Mouse (Mus musculus): Measurements from ENCODE around the gene Neb. TPM values are rescaled to one million over a fixed set of nuclear protein-coding genes. Genes with fewer than 3 reads are reported as not detected.

Gene Neb
- total RNA-seq, 2 experiments from 2014 or later: 3,675 to 3,755 TPM

GRCm38 (mm10) chr2:52306635-52307034 is 71.6 kb downstream of the Neb start:
- no peak for DNase-seq

DNA sequence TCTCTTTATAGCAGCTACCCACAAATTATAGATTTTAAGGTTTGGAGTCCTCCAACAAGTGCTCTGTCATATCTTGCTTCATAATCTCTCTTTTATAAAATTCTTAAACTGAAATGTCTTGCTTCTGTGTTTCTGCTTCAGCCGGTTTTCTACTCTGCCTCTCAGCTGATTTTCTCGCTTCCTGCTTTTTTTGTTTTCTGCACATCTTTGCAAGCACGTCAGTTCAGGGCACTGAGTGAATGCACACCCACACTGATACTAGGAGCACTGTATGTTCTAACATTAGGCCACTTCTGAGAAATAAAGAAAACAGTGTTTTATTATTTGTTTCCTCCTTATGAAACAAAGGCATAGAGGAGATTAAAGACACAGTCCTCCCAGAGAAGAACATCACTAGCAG is 73.7 kb downstream of the Neb start:
- no peak for DNase-seq

DNA sequence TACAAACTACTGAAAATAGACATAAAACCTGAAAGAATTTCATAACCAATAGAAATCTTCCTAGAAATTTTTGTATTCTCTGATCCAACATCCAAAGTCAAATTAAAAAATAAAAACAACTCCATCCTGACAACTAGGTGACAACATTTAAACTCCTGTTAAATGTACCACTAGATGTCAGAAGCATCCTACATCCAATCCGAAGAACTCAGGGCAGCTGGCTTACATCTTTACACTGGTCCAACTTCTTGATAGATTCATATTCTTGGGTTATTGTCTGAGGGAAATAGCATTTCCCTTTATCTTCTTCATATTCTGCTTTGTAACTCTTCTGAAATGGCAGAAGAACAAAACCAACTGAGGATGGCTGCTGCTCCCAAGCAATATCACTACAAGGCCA is 74.9 kb downstream of the Neb start:
- no peak for DNase-seq

GRCm38 (mm10) chr2:52297969-52298368 is 80.3 kb downstream of the Neb start:
- DNase-seq: no peak

DNA sequence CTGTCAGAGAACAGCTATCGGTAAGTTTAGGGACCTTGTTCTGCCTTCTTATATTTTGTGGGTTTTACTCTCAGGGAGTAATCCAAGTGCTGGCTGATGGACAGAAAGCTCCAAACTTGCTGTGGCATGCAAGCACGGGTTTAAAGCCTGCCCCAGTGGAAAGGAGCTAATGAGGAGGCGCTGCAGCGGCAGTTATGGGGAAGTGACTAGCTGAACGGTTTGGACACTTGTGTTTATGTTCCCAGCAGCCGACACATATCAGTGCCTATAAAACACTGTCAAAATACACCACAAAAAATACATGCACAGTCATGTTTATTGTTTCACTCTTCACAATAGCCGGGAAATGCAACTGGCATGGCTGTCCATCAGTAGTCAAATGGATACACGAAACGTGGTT is 81.5 kb downstream of the Neb start:
- no peak for DNase-seq

GRCm38 (mm10) chr2:52287436-52287835 is 90.8 kb downstream of the Neb start:
- DNase-seq: no peak

DNA sequence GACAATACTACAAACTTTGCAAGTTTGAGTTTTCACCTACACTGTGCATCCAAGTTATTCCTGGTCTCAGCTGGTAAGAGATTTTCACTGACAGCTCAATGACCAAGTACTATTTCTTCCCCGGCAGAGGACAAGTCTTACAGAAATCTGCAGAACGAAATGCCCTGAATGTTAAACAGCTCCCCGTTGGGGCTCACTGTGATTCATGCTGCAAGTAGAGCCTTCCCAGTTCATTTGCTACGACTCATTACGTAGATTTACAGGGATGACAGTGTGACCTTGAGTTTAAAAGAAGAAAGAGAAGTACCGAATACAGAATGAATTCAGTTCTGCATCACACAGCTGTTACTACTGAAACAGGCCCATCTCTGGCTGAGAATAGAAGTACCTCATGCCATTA is 91.9 kb downstream of the Neb start:
- DNase-seq: no peak

GRCm38 (mm10) chr2:52272146-52272545 is 106.1 kb downstream of the Neb start:
- no peak for DNase-seq

GRCm38 (mm10) chr2:52270911-52271310 is 107.4 kb downstream of the Neb start:
- peak; percentile 29 for DNase-seq

DNA sequence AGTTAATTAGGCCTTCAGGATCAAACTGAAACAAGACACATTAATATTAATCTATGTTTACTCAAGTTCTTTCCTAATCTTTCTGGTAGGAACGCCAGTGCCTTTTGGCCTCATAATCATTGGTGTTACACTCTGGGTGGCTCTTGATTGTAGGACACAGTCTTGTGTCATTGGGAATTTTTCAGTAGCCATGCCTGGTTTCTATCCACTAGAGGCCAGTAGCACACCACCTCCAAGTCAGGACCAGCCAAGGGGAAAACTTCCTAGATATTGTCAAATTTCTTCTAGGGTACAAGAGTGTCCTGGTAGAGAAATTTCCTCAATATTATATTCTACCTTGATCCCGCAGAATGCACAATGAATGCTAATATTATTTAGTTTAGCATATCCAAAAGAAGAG is 116.1 kb downstream of the Neb start:
- DNase-seq: no peak

- DNase-seq: no peak
Measured at GRCm38 (mm10) chr2:52252037-52252436, 126.2 kb downstream of the Neb start.

- DNase-seq: no peak
Measured at GRCm38 (mm10) chr2:52248316-52248826, 129.9 kb downstream of the Neb start.

DNA sequence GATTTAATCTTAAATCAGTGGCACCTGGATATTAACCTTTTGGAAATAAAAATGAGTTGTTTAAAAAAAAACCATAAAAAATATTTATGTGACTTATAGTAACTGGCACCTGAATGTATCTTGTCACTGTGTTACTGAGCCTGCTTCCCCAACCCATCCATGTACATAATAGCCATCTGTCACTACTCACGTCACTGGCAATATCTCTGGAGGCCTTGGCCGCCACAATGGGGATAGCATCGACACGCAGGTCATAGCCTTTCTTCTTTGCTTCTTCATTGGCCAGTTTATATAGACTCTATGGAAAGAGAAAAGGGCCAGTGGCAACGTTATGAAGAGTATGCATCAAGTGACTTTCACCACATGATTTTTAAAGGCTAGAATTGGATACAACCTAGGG is 133.2 kb downstream of the Neb start:
- no peak for DNase-seq

DNA sequence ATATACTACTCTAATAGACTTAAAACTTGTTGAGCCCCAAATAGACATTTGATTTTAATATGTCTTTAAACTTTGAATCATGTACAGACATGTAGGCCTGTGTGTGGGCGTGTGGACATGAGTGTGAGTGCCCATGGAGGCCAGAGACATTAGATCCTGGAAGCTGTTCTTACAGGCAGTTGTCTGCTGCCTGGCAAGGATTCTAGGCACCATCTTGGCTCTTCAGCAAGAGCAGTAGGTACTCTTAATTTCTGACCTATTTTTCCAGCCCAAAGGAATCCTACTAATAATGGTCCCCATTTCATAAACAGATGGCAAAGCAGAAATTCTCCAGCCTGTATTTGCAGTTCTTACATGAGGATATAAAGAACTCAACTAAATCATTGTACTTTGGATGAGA is 135.6 kb downstream of the Neb start:
- no peak for DNase-seq

- no peak for DNase-seq
Measured at GRCm38 (mm10) chr2:52237892-52238291, 140.4 kb downstream of the Neb start.

DNA sequence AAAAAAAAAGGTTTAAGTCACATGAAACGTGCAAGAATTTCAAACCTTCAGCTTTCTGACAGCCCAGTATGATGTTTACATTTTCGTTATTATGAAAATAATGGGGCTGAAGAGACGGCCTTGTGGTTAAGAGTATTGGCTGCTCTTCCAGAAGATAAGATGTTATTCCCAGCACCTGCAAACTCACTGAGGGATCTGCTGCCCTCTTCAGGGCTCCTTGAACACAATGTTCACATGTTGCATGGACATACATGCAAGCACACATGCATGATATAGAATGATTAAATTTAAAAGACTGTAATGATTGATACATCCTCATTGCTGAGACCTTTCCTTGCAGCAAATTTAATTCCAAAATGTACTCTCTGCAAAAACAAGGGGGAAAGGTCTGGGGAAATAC is 150.7 kb downstream of the Neb start:
- DNase-seq: no peak

DNA sequence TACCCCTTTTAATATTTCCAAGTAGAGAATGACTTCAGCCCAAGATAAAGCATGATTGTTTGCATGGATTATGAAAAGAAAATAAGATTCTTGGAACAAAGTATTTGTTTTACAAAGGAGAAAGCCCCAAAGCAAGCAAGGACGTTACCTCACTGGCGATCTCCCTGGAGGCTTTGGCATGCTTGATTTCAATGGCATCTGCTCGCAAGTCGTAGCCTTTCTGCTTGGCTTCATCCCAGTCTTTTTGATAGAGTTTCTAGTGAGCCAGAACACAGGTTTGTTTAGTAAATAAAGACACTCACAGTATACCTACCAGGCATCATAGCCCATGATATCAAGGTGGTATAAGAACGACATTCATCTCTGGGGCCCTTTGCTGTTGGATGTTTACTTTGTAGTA is 153.9 kb downstream of the Neb start:
- no peak for DNase-seq

DNA sequence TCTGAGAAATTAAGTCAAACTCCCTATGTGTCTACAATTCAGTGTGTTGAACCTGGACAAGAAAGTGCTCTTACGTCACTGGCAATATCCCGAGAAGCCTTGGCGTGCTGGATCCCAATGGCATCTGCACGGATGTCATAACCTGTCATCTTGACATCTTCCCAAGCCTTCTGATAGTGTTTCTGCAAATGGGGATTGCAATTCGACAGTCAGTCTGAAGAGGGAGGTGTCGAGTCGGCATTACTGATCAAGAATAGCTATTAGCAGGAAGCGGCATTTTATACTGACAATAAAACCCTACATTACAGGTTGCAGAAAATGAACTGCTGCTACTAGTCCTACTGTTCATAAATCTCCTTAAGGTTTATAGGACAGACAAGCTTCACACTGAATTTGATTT is 158.2 kb downstream of the Neb start:
- no peak for DNase-seq

DNA sequence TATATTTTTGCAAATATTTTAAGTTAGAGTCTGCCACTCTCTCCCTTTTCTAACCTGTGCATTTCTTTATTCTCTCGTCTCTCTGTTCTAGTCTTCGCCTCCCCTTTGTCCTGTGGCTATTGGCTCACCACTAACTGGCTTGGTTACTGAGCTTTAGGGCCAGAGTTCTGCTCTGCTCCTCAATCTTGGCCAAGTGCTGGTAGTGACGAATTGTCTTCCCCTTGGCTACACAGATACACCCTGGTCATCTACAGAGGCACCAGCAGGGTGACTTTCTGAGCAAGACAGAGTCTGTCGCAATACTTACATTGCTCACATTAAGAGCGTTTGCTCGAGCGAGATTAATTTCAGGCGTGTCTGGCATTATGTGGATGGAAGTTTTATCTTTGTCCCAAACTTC is 162.3 kb downstream of the Neb start:
- DNase-seq: no peak

- no peak for DNase-seq
Measured at GRCm38 (mm10) chr2:52212561-52212961, 165.7 kb downstream of the Neb start.

GRCm38 (mm10) chr2:52211358-52211899 is 166.8 kb downstream of the Neb start:
- DNase-seq: no peak

DNA sequence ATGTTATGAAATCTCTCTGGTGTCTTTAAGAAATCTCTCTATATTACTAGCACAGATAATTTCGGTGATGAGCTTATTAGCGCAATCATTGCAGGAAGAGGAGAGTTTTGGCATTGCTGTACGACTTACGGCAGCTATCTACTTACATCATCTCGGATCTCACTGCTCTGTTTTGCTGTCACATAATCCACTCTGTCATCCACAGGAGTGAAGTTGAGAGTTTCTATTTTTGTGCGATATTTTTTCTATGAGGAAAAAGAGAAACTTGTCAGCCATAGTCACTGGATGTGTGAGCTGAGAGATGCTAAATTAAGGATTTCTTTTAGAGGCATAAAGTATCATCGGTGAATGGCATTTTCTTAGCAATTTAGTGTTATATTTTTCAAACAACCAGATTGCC is 167.6 kb downstream of the Neb start:
- no peak for DNase-seq

DNA sequence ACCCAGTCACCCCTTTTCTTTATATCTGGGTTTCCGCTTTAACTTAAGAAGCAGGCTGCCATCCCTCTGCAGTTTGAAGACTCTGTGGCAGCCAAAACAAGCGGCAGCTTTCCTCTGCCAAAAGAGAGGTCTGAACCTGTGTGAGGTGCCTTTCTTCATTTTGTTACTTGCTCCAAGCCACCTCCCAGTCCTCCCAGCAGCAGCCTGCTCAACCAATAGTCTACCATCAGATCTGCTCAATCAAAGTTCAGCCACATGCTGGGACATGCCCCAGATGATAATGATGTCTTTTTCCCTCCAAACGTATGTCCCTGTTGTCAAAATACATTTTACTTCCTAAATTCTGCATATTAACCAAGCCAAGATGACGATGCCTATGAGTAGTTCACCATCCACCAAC is 173.3 kb downstream of the Neb start:
- DNase-seq: no peak

DNA sequence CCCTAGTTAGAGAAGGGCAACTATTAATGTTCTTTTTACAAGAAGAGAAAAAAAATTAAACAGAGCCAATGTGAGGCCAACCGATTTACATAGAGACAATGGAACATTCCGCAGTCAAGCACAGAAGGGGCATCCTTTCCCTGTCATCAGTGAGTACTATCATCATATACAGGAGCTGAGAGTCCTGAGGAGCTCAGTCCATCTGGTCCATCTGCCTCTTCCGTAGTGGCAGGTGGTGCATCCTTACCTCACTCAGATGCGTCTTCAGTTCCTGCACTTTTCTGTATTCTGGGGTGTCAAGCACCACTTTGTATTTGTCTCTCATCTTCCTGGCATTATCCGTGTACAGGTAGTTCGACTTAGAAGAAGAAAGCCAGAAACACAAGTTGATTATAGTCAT is 184.6 kb downstream of the Neb start:
- DNase-seq: no peak

DNA sequence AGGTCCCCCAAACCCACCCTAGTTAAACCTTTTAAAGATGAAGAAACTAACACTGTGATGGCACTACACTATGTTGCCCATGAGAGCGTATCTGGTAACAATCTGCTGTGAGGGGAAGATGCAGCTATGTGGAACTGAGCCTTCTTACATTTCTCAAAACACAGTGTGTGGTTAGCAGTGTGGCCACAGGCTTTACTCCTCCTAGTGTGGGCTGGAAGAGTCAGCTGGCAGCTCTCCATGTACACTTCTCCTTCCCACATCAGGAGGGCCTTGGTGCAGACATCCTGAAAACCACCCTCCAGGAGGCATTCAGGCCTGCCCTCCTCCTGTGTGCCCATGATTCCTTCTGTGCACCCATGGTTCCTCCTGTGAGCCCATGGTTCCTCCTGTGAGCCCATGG is 198.6 kb downstream of the Neb start:
- DNase-seq: no peak

All from gastrocnemius, postnatal 10 days (tissue).